Mouse (Mus musculus): ENCODE results near the gene Prpf6. TPM values are rescaled to one million over a fixed set of nuclear protein-coding genes. Genes with fewer than 3 reads are reported as not detected.

The Prpf6 gene
- total RNA-seq, 2 experiments from 2014 or later = 61.8 to 66.9 TPM

GRCm38 (mm10) chr2:181596221-181596960 lies 4.7 kb downstream of the Prpf6 start:
- DNase-seq = no peak

- peak; percentile 48 to 68 for DNase-seq
These were observed 5.9 kb downstream of the Prpf6 start for GRCm38 (mm10) chr2:181597378-181598061.

GRCm38 (mm10) chr2:181598454-181599351 lies 7.0 kb downstream of the Prpf6 start, which contains the start of gene Samd10:
Samd10 (minus strand) TSS chr2:181599212.
- peak; percentile 63 to 79 for DNase-seq

- no peak for DNase-seq
These were observed 8.6 kb downstream of the Prpf6 start for GRCm38 (mm10) chr2:181600226-181600758.

GRCm38 (mm10) chr2:181600828-181601750 lies 9.4 kb downstream of the Prpf6 start:
- DNase-seq = peak; percentile 97 to 98

GRCm38 (mm10) chr2:181601751-181602145 lies 10.1 kb downstream of the Prpf6 start:
- DNase-seq = no peak

GRCm38 (mm10) chr2:181602367-181602766 lies 10.7 kb downstream of the Prpf6 start:
- no peak for DNase-seq

- DNase-seq = no peak
These were observed 27.3 kb downstream of the Prpf6 start for GRCm38 (mm10) chr2:181618761-181619495.

GRCm38 (mm10) chr2:181623401-181623800 lies 31.7 kb downstream of the Prpf6 start:
- DNase-seq = peak in 1 of 2 experiments; percentile 48

GRCm38 (mm10) chr2:181628471-181628870 lies 36.8 kb downstream of the Prpf6 start:
- DNase-seq = no peak

GRCm38 (mm10) chr2:181632624-181633023 lies 41.0 kb downstream of the Prpf6 start:
- DNase-seq = no peak

- DNase-seq = no peak
These were observed 44.2 kb downstream of the Prpf6 start for GRCm38 (mm10) chr2:181635865-181636264.

- peak; percentile 60 to 67 for DNase-seq
These were observed 52.7 kb downstream of the Prpf6 start for GRCm38 (mm10) chr2:181644361-181644760.

GRCm38 (mm10) chr2:181645666-181646065 lies 54.0 kb downstream of the Prpf6 start:
- no peak for DNase-seq

GRCm38 (mm10) chr2:181646626-181647472 lies 55.2 kb downstream of the Prpf6 start:
- DNase-seq = no peak

- no peak for DNase-seq
These were observed 57.3 kb downstream of the Prpf6 start for GRCm38 (mm10) chr2:181648926-181649325.

GRCm38 (mm10) chr2:181653065-181653464 lies 61.4 kb downstream of the Prpf6 start:
- no peak for DNase-seq

- DNase-seq = no peak
These were observed 61.9 kb downstream of the Prpf6 start for GRCm38 (mm10) chr2:181653523-181653922.

GRCm38 (mm10) chr2:181656734-181657133 lies 65.1 kb downstream of the Prpf6 start, which contains the start of gene Gm29797:
Gm29797 (plus strand) TSS chr2:181657034.
- DNase-seq = no peak
